Mouse (Mus musculus) left cerebral cortex, adult 9 months (tissue): ENCODE results near the gene Ercc1.
A peak's percentile ranks its signal among the peaks of the same experiment; 100 is the strongest.

Experiments used
- DNase-seq, 2 experiments: peaks; one replicate each; pipeline ENCODE4 v3.0.0; 2022; ENCODE audit warnings: low spot score in 2 of 2

Gene Ercc1

DNA sequence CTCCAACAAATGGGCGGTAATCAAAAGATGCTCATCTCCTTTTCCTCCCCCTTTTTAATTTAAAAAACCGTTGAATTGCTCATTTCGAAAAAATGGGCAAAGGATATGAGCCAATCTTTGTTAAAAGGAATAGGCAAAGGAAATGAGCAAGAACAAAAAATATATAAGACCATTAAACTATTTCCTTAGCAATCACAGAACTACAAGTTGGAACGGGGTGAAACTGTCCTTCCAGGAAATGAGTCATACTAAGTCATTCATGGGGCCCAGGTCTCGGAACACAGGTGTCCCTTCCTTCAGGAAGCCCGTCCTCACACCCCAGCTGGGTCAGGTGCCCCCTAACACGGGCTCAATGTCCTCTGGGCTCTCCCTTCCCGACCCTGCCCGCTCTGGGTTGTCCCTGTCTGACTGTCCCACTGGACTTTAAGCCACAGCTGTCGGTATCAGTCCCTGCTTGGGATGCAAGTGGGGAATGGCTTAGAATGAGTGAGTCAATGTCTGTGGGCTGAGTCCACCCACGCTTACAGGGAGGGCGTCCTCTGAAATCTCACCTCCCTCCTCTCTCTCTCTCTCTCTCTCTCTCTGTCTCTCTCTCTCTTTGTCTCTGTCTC, at the start of gene Ercc1:
Gene Ercc1, plus strand, starts transcription at position 542 of the 611 bp plus-strand sequence.
- DNase-seq = no peak

DNA sequence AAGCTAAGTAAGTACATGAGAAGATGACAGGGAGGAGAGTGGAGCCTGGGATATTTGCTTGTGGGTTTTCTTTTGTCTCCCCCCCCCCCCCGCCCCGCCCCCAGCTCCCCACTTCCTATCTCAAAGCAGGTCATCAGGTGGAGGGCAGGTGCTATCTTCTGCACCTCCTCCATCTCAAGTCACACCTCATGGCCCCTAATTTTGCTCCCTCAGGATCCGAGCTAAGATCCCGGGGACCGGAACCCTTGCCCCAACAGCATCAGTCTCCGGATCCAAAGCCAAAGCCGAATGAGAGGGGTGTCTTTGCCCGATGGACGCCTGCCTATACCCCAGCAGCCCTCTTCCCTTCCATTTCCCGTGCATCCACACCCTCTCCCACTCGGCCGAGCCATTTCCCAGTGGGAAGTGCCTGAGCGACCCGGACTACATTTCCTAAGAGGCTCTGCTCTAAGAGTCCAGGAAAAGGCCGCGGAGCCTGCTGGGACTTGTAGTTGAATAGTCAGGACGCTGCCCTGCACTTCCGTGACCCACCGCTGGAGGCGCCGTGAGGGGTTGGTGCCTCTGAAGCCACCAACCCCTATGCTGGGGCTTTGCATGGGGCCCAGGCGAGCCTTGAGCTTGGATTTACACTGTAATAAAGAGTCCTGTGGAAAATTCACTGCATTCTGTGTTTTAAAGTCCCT, 48.9 kb upstream of the Ercc1 start:
- peak; percentile 74 to 98 for DNase-seq

GRCm38 (mm10) chr7:19297034-19297433, 47.5 kb upstream of the Ercc1 start:
- DNase-seq = no peak

DNA sequence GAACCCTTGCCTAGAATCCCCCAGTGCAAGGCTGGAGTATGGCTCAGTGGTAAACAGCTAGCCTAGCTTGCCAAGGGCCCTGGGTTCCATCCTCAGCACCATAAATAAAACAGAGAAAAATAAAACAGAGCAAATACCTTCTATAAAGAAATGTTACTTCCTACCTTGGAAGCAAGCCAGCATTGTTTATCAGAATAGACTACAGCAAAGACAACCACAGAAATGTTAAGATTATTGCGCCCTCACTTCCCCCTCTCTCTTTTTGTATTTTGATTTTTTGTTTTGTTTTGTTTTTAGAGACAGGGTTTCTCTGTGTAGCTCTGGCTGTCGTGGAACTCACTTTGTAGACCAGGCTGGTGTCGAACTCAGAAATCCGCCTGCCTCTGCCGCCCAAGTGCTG, 46.8 kb upstream of the Ercc1 start:
- no peak for DNase-seq

GRCm38 (mm10) chr7:19299194-19299593, 45.4 kb upstream of the Ercc1 start:
- DNase-seq = no peak

- DNase-seq = peak in 1 of 2 experiments; percentile 79
These were observed 43.8 kb upstream of the Ercc1 start for GRCm38 (mm10) chr7:19300501-19301421.

DNA sequence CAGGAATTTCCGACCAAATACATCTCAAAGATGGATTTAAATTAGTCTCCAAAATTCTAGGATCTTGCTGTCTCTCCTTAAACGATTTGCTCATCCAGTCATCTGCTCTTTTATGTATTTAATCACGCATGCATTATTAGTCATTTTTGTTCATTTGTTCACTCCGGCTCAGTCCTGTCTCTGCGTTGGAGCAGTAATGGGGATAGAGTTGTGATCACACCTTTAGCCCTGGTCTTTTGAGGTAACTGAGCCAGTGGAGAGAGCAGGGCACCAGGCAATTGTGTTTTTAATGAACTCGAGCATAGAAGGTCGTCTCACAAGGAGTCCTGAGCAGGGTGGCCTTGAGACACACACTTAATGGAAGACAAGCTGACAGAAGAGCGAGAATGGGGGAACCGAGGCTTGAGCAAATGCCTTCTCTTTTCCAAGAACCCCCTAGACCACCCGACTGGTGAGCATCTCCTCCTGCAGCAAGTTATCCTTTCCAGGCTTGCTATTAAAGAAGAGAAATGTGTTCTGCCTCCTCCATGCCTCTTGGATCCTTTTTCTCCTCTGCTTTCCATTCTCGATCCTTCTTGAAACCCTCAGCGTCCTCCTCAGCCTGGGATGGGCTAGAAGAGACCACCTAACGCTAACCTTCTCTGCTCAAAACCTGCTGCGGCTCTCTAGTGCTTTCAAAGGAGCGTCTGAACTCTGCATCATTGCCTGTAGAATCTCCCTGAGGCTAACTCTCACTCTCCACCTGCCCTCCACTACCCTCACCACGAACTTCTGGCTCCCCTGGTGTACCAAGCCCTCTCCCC, 42.9 kb upstream of the Ercc1 start:
- DNase-seq = no peak

GRCm38 (mm10) chr7:19302264-19303045, 42.1 kb upstream of the Ercc1 start:
- no peak for DNase-seq

- DNase-seq = no peak
These were observed 41.6 kb upstream of the Ercc1 start for GRCm38 (mm10) chr7:19303046-19303305.

DNA sequence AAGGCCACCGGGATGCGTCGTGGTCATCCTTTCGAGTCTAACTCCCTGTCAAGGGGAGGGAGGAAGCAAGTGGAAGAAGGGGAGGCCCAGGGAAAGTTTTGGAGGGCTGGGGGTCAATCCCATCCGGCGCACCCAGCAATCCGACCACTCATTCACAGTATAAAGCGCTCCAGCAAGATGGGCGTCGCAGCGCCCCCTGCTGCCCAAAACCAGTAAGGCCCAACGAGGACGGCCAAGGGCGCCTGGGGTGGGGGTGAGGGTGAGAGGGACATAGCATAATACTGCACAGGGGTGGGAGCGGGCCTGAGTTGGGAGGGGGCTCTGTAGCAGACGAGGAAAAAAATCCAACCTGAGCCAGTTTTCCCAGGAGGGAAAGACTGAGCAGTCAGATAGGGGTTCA, 40.8 kb upstream of the Ercc1 start:
- peak in 1 of 2 experiments; percentile 74 for DNase-seq

- no peak for DNase-seq
These were observed 39.8 kb upstream of the Ercc1 start for GRCm38 (mm10) chr7:19304501-19305412.

DNA sequence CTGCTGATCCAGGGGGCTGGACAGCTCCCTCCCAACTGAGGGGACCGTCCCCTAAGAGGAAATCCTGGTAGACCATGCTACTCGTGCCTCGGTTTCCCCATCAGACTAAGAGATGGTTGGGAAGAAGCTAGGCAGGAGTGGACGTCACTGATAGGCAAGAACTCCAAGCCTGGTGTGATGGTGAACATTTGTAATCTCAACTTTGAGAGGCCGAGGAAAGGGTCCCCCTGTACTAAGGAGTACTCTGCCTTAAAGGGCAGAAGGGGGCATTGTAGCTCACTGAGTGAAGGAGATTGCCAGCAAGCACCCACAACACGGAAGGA, 39.2 kb upstream of the Ercc1 start:
- DNase-seq = no peak

- DNase-seq = no peak
These were observed 38.5 kb upstream of the Ercc1 start for GRCm38 (mm10) chr7:19305796-19306765.

- no peak for DNase-seq
These were observed 37.5 kb upstream of the Ercc1 start for GRCm38 (mm10) chr7:19306819-19307738.

DNA sequence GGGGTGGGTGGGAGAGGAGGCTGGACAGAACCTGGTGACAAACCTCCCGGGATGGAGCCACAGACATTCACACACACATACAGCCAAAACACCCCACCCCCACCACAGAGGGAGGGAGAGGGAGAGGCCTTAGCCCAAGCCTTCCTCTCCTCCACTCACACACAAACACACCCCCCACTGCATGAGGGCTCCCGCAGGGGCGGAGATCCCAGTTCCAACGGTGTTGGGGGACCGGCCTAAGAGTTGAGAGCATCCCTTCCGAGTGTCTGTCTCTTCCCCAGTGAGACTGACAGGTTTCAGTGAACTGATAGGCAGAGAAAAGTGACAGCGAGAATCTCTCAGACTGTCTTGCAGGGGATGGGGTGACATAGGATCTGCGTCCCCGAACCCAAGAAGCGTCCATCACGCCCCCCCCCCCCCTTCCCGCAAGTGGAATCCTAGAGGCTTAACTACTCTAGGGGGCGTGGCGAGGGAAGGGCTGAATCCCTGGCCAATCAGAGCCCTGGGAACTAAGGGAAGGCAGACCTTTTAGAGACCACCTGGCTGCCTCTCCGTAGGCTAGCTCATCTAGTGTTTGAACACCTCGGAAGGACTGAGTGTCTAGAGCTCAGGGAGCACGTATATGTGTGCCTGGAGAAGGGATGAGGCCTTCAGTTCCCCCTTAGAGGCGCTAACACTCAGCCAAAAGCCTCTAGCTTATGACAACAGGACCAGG, 36.7 kb upstream of the Ercc1 start:
- DNase-seq = peak; percentile 72 to 82

DNA sequence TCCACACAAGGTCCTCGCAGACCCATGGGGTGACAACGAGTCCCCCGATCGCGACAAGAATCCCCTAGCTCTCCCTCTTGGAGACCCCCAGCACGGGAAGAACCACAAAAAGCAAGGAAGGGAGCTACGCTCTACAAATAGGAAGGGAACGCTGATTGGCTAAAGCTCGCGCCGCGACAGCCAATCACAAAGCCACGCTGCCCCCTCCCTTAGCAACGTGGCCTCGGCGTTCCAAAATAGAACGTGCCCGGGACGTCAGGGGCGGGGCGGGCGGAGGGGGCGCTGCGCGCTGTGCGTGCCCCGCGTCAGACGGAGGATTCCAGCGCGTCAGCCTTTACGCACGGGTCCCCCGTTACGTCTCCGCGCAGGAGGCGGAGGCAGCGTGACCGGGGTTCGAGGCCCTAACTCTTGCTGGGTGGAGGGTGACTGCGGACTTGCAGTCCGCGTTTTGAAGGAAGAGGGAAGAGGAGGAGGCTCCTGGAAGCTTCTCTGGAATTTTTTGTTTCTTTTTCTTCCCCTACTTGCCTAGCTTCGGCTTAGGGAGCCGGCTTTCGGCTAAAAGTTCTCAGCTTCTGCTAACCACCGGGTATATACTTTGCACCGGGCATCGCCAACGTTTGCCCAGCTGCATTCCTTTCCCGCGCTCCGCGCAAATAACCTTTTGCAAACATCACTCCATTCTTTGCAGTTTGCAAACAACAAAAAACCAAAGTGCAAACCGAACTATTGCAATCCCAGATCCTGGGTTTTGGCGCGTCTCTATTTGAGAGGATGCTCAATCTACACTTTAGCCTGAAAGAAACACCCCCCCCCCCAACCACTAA, 35.9 kb upstream of the Ercc1 start:
- DNase-seq = peak; percentile 91 to 96
